Mouse (Mus musculus): ENCODE data around the gene Mars. TPM values are rescaled to one million over a fixed set of nuclear protein-coding genes. Genes with fewer than 3 reads are reported as not detected.

The Mars gene
- polyA plus RNA-seq (2015; fragmentation: Illumina TruSeq; extraction: RNeasy Lipid Tissue Mini Kit (QIAGEN cat#74804); ENCODE audit: low read depth, low replicate concordance) = 67.4 TPM

DNA sequence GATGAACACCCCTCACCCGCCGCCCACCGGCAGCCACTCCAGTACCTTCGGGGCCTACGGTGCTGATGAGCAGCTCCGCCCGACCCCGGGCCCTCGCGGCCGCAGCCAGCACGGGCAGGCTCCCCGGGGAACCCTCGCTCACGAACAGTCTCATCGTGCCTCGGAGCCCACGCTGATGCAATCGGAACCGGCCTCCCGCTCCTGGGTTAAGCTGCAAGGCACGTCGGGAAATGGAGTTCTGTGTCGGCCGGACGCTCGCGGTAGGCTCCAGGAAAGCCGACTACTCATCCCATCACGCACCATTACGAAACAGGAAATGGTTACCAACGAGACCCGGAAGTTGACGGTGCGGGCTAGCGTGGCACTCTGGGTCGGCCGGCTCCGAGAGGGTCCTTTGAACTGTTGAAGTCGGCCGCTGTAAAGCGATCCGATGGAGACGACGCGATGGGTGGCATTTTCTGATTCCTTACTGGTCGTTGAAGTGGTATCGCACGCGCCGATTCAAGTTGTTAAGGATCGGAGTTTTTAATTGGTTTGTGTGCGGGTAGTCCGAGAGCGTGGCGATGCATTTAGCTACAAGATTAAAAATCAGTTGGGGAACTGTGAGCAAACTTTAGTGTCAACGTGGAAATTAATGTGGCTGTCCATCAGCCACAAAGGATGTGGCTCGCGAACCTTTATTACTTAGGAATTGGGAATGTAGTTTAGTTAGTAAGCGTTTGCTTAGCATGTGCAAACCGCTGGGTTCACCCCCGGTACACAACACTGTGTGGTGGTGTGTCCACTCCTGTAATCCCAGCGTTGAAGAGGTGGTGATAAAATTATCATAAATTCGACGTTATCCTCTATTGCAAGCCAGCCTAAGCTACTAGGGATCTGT, at the start of gene Mars:
TSS of gene Mars (minus strand) at position 311 of the 880 bp plus-strand sequence.

DNA sequence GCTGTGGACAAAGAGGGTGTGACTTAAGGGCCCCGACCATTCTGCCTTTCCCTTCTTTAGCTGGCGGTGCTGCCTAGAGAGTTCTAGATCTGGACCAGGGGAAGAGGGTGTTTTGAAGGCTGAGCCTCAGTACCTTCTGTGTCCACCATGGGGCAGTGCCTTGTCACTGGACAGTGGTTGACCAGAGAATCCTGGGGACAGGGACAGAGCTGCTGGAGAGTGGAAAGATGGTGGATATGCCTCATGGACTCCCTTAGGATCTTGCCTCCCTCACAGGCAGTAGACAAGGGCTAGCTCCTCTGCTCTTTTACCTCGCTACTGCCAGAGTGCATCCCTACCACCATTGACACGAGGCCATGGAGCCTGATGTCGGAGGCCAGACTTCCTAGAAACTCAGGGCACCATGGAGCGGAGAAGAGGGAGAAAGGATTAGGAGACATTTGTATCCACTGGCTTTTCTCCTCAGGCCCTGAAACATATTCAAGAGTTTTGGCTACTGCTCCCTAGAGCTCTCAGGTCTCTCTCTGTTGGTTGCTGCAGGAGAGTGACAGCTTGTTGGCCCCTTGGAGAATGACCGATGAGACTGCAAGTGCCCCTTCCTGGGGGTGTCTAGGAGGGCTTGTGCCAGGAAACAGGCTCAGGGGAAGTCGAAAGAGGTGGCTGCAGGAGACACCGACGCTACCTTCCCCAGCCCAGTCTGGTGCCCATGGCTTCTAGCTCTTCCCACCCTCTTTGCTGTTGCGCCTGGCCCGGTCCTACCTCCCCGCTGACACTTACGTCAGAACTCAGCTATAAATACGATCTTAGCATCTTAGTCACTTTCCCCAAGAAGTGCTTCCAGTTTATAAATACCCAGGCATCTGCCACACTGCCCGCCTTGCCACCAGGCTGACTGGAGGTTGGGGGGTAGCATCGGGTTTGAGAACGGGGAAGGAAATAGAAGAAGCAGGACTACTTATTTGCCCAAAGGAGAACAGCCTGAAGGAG, 42.6 kb upstream of the Mars start, which contains the start of gene Inhbe:
TSS of gene Inhbe (minus strand) at position 503 of the 987 bp plus-strand sequence.

DNA sequence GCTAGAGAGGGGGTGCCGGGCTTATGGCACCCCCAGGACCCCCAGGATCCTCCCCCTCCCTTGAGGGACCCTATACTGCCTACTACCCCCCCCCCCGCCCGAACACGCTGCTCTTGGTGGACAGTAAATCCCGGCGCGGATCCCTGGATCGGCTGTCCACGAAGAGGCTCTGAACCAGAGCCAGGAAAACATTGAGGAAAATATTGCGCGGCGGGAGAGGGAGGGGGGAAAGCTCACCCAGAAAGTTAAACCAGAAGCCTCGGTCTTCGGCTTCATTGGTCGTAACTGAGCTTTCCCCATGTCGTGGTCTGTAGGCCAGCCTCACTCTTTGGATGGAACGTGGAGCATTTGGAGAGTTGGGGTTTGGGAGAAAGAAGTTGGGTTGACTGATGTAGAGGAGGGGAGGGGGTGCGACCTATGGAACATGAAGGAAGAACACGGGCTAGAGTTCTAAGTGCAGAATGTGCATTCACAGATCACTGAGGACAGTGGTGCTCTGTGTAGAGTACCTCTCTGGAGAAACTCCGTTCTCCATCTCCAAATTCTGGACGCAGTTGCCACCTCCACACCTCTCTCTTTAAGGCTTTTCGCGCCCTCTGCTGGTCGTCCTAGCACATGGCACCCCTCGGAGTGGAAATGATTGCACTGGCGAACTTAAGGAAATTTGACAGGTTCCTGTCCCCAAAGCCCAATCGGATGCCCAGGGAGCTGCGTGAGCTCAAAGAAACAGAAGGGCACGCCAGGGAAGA, 30.5 kb upstream of the Mars start, which contains the start of gene Gli1:
TSS of gene Gli1 (minus strand) at position 84 of the 749 bp plus-strand sequence.

DNA sequence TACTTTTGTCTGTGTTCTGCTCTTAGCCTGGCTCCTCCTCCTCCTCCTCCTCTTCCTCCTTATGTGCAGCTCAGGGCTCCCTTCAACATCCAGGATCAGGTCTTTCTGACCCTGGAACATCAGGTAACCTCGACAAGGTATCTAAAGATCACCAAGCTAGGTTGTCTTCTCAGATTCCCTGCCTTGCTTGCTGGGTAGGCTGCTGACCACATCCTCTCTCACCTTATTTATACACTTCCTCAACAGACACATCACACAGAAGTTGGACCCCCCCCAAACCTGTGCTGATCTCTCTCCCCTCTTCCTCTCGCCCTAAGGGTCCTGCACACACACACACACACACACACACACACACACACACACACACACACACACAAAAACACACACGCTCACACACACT, 10.0 kb upstream of the Mars start, which contains the start of gene Arhgap9:
TSS of gene Arhgap9 (plus strand) at position 344 of the 400 bp plus-strand sequence.

DNA sequence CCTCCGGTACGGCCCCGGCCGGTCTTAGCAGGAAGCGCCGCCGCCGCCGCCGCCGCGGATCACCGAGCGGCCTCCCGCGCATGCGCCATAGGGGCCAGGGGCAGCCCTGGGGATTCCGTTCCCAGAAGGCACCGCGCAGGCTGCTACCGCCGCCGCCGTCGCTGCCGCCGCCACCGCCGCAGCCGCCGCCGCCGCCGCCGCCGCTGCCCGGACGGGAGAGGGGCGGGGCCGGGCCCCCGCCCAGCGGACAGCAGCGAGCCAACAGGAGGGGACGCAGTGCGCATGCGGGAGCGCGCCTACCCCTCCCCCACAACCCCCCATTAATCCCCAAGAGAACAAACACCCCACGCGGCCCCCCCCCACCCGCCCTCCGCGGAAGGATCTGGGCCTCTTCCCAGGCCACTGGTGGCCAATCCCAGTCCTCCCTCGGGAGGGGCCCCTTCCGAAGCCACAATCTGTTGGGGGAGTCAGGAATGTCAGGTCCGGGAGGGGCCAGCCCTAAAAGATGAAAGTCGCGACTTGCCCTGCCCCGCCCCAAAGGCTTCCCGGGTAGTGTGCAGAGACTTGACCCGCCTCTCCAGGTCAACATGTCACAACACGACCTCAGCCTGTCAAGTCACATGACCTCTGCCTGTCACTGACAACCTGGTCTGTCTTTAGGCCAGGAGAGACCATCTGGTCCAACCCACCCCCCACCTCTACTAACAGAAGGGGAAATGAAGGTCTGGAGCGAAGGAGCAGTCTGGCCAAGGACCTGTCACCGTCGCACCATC, 22.6 kb downstream of the Mars start, which contains the start of gene Mbd6:
TSS of gene Mbd6 (minus strand) at position 219 of the 773 bp plus-strand sequence.

DNA sequence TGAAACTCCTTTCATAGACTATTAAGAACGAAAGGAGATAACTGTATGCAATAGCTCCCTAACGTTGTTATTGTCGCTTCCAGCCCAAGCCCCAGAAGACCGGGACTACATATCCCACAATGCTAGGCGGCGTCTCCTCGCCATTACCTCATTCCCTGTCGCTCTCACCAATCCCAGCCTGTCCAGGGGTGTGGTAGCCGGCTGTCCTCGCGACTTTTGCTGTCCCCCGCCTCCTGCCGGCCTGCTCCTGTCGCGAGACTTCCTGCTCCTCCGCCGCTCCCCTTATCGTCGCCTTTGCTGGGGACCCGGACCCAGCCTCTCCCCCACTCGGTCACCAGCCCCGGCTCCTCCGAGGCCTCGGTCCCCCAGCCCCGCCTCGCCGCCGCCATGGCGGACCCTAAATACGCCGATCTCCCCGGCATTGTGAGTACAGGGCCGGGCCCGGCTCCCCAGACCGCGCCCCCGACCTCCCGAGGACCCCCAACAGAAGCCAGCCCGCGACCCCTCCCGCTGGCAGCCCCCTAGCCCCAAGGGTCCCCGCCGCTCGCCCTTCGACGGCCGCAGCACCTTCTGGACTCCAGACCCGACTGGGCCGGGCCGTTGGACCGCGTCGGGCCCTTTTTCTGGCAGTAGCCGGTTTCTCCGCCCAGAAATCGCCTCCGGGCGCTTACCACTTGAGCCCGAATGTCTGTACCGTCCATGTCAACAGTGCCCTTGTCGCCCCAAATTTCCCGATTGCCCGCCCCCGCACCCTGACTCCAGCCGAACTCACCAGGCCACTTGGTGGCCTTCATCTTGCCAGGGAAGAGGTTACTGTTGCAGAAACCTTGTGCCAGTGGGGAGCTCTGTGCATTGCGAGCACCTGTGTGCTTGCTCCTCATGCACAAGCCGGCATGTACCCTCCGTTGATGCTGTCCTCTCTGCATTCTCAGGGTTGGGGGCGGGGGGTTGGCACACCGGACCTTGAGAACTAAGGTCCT, 45.2 kb downstream of the Mars start, which contains the start of gene Dctn2:
TSS of gene Dctn2 (plus strand) at position 257 of the 980 bp plus-strand sequence.

DNA sequence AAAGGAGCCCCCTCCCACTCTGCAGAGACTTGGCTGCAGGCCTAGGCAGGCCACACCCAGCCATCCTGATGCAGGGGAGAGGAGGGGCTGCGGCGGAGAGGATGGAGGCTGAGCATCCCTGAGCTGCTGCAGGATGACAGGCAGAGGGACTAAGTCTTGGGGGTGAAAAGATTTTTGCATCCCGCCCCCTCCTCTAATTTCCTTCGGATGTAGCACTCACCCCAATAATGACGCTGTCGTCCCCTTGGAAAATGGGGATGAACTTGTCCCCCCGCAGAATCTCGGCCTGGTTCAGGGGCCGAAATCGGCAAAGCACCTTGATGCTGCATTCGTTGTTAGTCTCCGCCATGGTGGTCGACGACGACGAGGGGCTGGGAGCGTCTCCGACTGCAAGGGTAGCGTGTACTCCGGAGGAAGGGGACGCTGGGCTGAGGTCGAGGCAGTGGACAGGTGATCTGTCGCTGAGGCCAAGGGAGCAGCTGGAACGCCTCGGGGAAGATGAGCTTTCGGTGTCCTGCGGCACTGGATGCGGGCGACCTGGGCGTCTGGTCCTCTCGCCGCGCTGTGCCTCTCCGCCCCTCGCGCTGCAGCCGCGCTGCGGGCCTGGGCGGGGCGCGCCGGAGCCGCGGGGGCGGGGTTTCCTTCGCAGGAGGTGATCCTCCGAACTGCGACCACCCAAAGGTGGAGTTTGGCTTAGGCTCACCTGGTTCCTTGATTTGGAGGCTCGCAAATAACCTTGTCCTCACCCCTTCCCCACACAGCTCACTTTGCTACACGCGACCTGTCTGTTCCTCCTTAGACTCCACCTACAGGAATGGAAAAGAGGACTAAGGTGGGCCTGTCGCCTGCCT, 48.8 kb downstream of the Mars start, which contains the start of gene Kif5a:
TSS of gene Kif5a (minus strand) at position 801 of the 851 bp plus-strand sequence.

Other genes with a start within 250 kb of the Mars start
- 117 TPM for gene Cdk4, start 248.3 kb downstream of the Mars start, polyA plus RNA-seq (2015; fragmentation: Illumina TruSeq; extraction: RNeasy Lipid Tissue Mini Kit (QIAGEN cat#74804); ENCODE audit: low read depth, low replicate concordance)
- 99.1 TPM for gene Tspan31, start 241.5 kb downstream of the Mars start, polyA plus RNA-seq (2015; fragmentation: Illumina TruSeq; extraction: RNeasy Lipid Tissue Mini Kit (QIAGEN cat#74804); ENCODE audit: low read depth, low replicate concordance)
- gene Agap2, start 236.5 kb downstream of the Mars start, polyA plus RNA-seq (2015; fragmentation: Illumina TruSeq; extraction: RNeasy Lipid Tissue Mini Kit (QIAGEN cat#74804); ENCODE audit: low read depth, low replicate concordance) = 315 TPM
- 108 TPM for gene Os9, start 190.7 kb downstream of the Mars start, polyA plus RNA-seq (2015; fragmentation: Illumina TruSeq; extraction: RNeasy Lipid Tissue Mini Kit (QIAGEN cat#74804); ENCODE audit: low read depth, low replicate concordance)
- 103 TPM for gene B4galnt1, start 146.6 kb downstream of the Mars start, polyA plus RNA-seq (2015; fragmentation: Illumina TruSeq; extraction: RNeasy Lipid Tissue Mini Kit (QIAGEN cat#74804); ENCODE audit: low read depth, low replicate concordance)
- 5.2 TPM for gene Slc26a10, start 131.1 kb downstream of the Mars start, polyA plus RNA-seq (2015; fragmentation: Illumina TruSeq; extraction: RNeasy Lipid Tissue Mini Kit (QIAGEN cat#74804); ENCODE audit: low read depth, low replicate concordance)
- 181 TPM for gene Arhgef25, start 121.7 kb downstream of the Mars start, polyA plus RNA-seq (2015; fragmentation: Illumina TruSeq; extraction: RNeasy Lipid Tissue Mini Kit (QIAGEN cat#74804); ENCODE audit: low read depth, low replicate concordance)
- 238 TPM for gene Dtx3, start 116.1 kb downstream of the Mars start, polyA plus RNA-seq (2015; fragmentation: Illumina TruSeq; extraction: RNeasy Lipid Tissue Mini Kit (QIAGEN cat#74804); ENCODE audit: low read depth, low replicate concordance)
- 84.7 TPM for gene Pip4k2c, start 100.2 kb downstream of the Mars start, polyA plus RNA-seq (2015; fragmentation: Illumina TruSeq; extraction: RNeasy Lipid Tissue Mini Kit (QIAGEN cat#74804); ENCODE audit: low read depth, low replicate concordance)
- 1,243 TPM for gene Kif5a, start 48.4 kb downstream of the Mars start, polyA plus RNA-seq (2015; fragmentation: Illumina TruSeq; extraction: RNeasy Lipid Tissue Mini Kit (QIAGEN cat#74804); ENCODE audit: low read depth, low replicate concordance)
- 329 TPM for gene Dctn2, start 45.4 kb downstream of the Mars start, polyA plus RNA-seq (2015; fragmentation: Illumina TruSeq; extraction: RNeasy Lipid Tissue Mini Kit (QIAGEN cat#74804); ENCODE audit: low read depth, low replicate concordance)
- 25.4 TPM for gene Mbd6, start 22.8 kb downstream of the Mars start, polyA plus RNA-seq (2015; fragmentation: Illumina TruSeq; extraction: RNeasy Lipid Tissue Mini Kit (QIAGEN cat#74804); ENCODE audit: low read depth, low replicate concordance)
- 1.1 TPM for gene Arhgap9, start 10.2 kb upstream of the Mars start, polyA plus RNA-seq (2015; fragmentation: Illumina TruSeq; extraction: RNeasy Lipid Tissue Mini Kit (QIAGEN cat#74804); ENCODE audit: low read depth, low replicate concordance)
- 1.8 TPM for gene Gli1, start 30.2 kb upstream of the Mars start, polyA plus RNA-seq (2015; fragmentation: Illumina TruSeq; extraction: RNeasy Lipid Tissue Mini Kit (QIAGEN cat#74804); ENCODE audit: low read depth, low replicate concordance)
- gene Inhbe, start 42.6 kb upstream of the Mars start, polyA plus RNA-seq (2015; fragmentation: Illumina TruSeq; extraction: RNeasy Lipid Tissue Mini Kit (QIAGEN cat#74804); ENCODE audit: low read depth, low replicate concordance) = 0.13 TPM
- gene Inhbc, start 58.6 kb upstream of the Mars start, polyA plus RNA-seq (2015; fragmentation: Illumina TruSeq; extraction: RNeasy Lipid Tissue Mini Kit (QIAGEN cat#74804); ENCODE audit: low read depth, low replicate concordance) = not detected
- gene R3hdm2, start 68.5 kb upstream of the Mars start, polyA plus RNA-seq (2015; fragmentation: Illumina TruSeq; extraction: RNeasy Lipid Tissue Mini Kit (QIAGEN cat#74804); ENCODE audit: low read depth, low replicate concordance) = 195 TPM
- 4.3 TPM for gene Stac3, start 189.9 kb upstream of the Mars start, polyA plus RNA-seq (2015; fragmentation: Illumina TruSeq; extraction: RNeasy Lipid Tissue Mini Kit (QIAGEN cat#74804); ENCODE audit: low read depth, low replicate concordance)
- 9.8 TPM for gene Ndufa4l2, start 203.2 kb upstream of the Mars start, polyA plus RNA-seq (2015; fragmentation: Illumina TruSeq; extraction: RNeasy Lipid Tissue Mini Kit (QIAGEN cat#74804); ENCODE audit: low read depth, low replicate concordance)
- 26.1 TPM for gene Shmt2, start 210.7 kb upstream of the Mars start, polyA plus RNA-seq (2015; fragmentation: Illumina TruSeq; extraction: RNeasy Lipid Tissue Mini Kit (QIAGEN cat#74804); ENCODE audit: low read depth, low replicate concordance)
- gene Nxph4, start 222.8 kb upstream of the Mars start, polyA plus RNA-seq (2015; fragmentation: Illumina TruSeq; extraction: RNeasy Lipid Tissue Mini Kit (QIAGEN cat#74804); ENCODE audit: low read depth, low replicate concordance) = 6.8 TPM

Measured in brain, adult 10 weeks (tissue).